Mouse (Mus musculus) liver, embryonic 12.5 days (tissue): Measurements from ENCODE around the gene Wfdc15a. TPM values are rescaled to one million over a fixed set of nuclear protein-coding genes. Genes with fewer than 3 reads are reported as not detected.

Experiments used
- ATAC-seq: fragments of 200-750 bp; cut with Nextera tagmentation; 2 replicates; pipeline ENCODE4 v1.8.0; 2017; ENCODE audit warnings: moderate number of reproducible peaks, mild to moderate bottlenecking, moderate library complexity
- H3K27ac ChIP-seq: fragments of 300-500 bp; sonication (generic); 2 replicates; pipeline ENCODE4 v1.5.1; 2016; ENCODE audit warnings: mild to moderate bottlenecking
- H3K27me3 ChIP-seq: fragments of 300-500 bp; sonication (generic); replicated peaks from 2 replicates; pipeline ENCODE4 v1.6.1; 2016; ENCODE audit warnings: mild to moderate bottlenecking, moderate library complexity
- H3K36me3 ChIP-seq: fragments of 300-500 bp; sonication (generic); 2 replicates; pipeline ENCODE4 v1.6.1; 2016; ENCODE audit warnings: mild to moderate bottlenecking, moderate library complexity
- H3K4me1 ChIP-seq: fragments of 300-500 bp; sonication (generic); 2 replicates; pipeline ENCODE4 v1.6.1; 2016
- H3K4me2 ChIP-seq: fragments of 300-500 bp; sonication (generic); 2 replicates; pipeline ENCODE4 v1.6.1; 2016; ENCODE audit warnings: mild to moderate bottlenecking, moderate library complexity
- H3K4me3 ChIP-seq: fragments of 300-500 bp; sonication (generic); 2 replicates; pipeline ENCODE4 v1.5.1; 2016; ENCODE audit warnings: mild to moderate bottlenecking, moderate library complexity
- H3K9ac ChIP-seq: fragments of 300-500 bp; sonication (generic); 2 replicates; pipeline ENCODE4 v1.6.1; 2016; ENCODE audit warnings: mild to moderate bottlenecking, moderate library complexity
- H3K9me3 ChIP-seq: fragments of 300-500 bp; sonication (generic); replicated peaks from 2 replicates; pipeline ENCODE4 v1.6.1; 2016; ENCODE audit warnings: mild to moderate bottlenecking, moderate library complexity
- WGBS: fragments of 180-500 bp; shearing (Covaris S2); methylation state at CpG from one replicate; pipeline ENCODE4 v1.1.7; 2016; ENCODE audit not compliant: insufficient replicate concordance; 5-methylcytosine and 5-hydroxymethylcytosine counted together
- polyA plus RNA-seq: library from polyadenylated mRNA; unstranded; fragments of >200 nt; fragmentation: Nextera tagmentation; extraction: Ambion mirVana; gene quantifications from 2 replicates; pipeline ENCODE4 v1.2.1, GENCODE M21; 2016

Gene Wfdc15a
- polyA plus RNA-seq, 1 experiment from 2014 or later = not detected

- Histone ChIP-seq H3K27ac (no peak overlapping the region), H3K9ac (no peak overlapping the region), H3K4me2 (no peak overlapping the region), H3K27me3 (no peaks in the 10 kb centered on the region), H3K4me1 (no peaks in the 10 kb centered on the region), H3K4me3 (no peak overlapping the region), H3K36me3 (no peaks in the 10 kb centered on the region), H3K9me3 (0 out of 2 replicates have a peak, but pooled peaks cover 4% of the 10 kb centered on the region)
- WGBS = 58% methylated on average over 5 of the region's 5 CpGs
- no peak for ATAC-seq
Observed at GRCm38 (mm10) chr2:164194959-164195630, 4.8 kb downstream of the Wfdc15a start.

- no peak overlapping the region for H3K9ac ChIP-seq
- H3K4me3 ChIP-seq = no peak overlapping the region
- no peak for ATAC-seq
- H3K27me3 ChIP-seq = no peaks in the 10 kb centered on the region; the same call in 1 of the 2 replicates
- no peak overlapping the region for H3K4me2 ChIP-seq
- no peak overlapping the region for H3K27ac ChIP-seq
- H3K4me1 ChIP-seq = no peaks in the 10 kb centered on the region
- H3K9me3 ChIP-seq = no peaks in the 10 kb centered on the region
- no peaks in the 10 kb centered on the region for H3K36me3 ChIP-seq
Observed at GRCm38 (mm10) chr2:164192279-164192678, 7.7 kb downstream of the Wfdc15a start.

- H3K4me1 ChIP-seq = no peaks in the 10 kb centered on the region
- no peak within 1 kb of the TSS for H3K9ac ChIP-seq
- ATAC-seq = no peak
- peaks cover under 1% of the 10 kb centered on the region; the same call in 1 of the 2 replicates for H3K27me3 ChIP-seq
- H3K27ac ChIP-seq = no peak within 1 kb of the TSS
- no peak within 1 kb of the TSS for H3K4me3 ChIP-seq
- no peaks in the 10 kb centered on the region for H3K9me3 ChIP-seq
- no peak within 1 kb of the TSS for H3K4me2 ChIP-seq
- WGBS = 67% methylated on average over 6 of the region's 6 CpGs
- H3K36me3 ChIP-seq = no peaks in the 10 kb centered on the region
Observed at GRCm38 (mm10) chr2:164190576-164190975, 9.4 kb downstream of the Wfdc15a start, which contains the start of gene Wfdc12. Gene Wfdc12 (minus strand): TSS chr2:164190608.

GRCm38 (mm10) chr2:164188722-164189121 is 11.2 kb downstream of the Wfdc15a start:
- no peak for ATAC-seq
- H3K27me3 ChIP-seq = peaks cover 7% of the 10 kb centered on the region; the same call in 1 of the 2 replicates
- H3K36me3 ChIP-seq = no peaks in the 10 kb centered on the region
- H3K9me3 ChIP-seq = no peaks in the 10 kb centered on the region
- 22% methylated on average over 5 of the region's 5 CpGs for WGBS
- H3K27ac ChIP-seq = no peak overlapping the region
- no peaks in the 10 kb centered on the region for H3K4me1 ChIP-seq
- no peak overlapping the region for H3K4me2 ChIP-seq
- no peak overlapping the region for H3K4me3 ChIP-seq
- no peak overlapping the region for H3K9ac ChIP-seq

GRCm38 (mm10) chr2:164184145-164184719 is 15.7 kb downstream of the Wfdc15a start:
- H3K9ac ChIP-seq = no peak overlapping the region
- no peaks in the 10 kb centered on the region for H3K4me1 ChIP-seq
- ATAC-seq = no peak
- 29% methylated on average over 9 of the region's 9 CpGs for WGBS
- no peak overlapping the region for H3K4me3 ChIP-seq
- H3K27me3 ChIP-seq = peaks cover 26% of the 10 kb centered on the region; the same call in 1 of the 2 replicates
- no peak overlapping the region for H3K4me2 ChIP-seq
- no peak overlapping the region for H3K27ac ChIP-seq
- H3K36me3 ChIP-seq = no peaks in the 10 kb centered on the region
- H3K9me3 ChIP-seq = no peaks in the 10 kb centered on the region

- H3K27ac ChIP-seq = no peak overlapping the region
- no peak overlapping the region for H3K4me2 ChIP-seq
- no peak overlapping the region for H3K9ac ChIP-seq
- H3K36me3 ChIP-seq = no peaks in the 10 kb centered on the region
- H3K4me3 ChIP-seq = no peak overlapping the region
- peaks cover 29% of the 10 kb centered on the region; the same call in 1 of the 2 replicates for H3K27me3 ChIP-seq
- 68% methylated on average over 9 of the region's 9 CpGs for WGBS
- no peak for ATAC-seq
- no peaks in the 10 kb centered on the region for H3K9me3 ChIP-seq
- no peaks in the 10 kb centered on the region for H3K4me1 ChIP-seq
Observed at GRCm38 (mm10) chr2:164183340-164183739, 16.6 kb downstream of the Wfdc15a start.

GRCm38 (mm10) chr2:164182692-164183255 is 17.2 kb downstream of the Wfdc15a start, which contains the start of gene Wfdc5:
Gene Wfdc5 (minus strand): TSS chr2:164182742.
- no peaks in the 10 kb centered on the region for H3K36me3 ChIP-seq
- no peak within 1 kb of the TSS for H3K27ac ChIP-seq
- H3K4me1 ChIP-seq = no peaks in the 10 kb centered on the region
- no peak for ATAC-seq
- no peak within 1 kb of the TSS for H3K4me2 ChIP-seq
- H3K9me3 ChIP-seq = no peaks in the 10 kb centered on the region
- WGBS = 56% methylated on average over 7 of the region's 7 CpGs
- peaks cover 31% of the 10 kb centered on the region; the same call in 1 of the 2 replicates for H3K27me3 ChIP-seq
- no peak within 1 kb of the TSS for H3K4me3 ChIP-seq
- H3K9ac ChIP-seq = no peak within 1 kb of the TSS

- Histone ChIP-seq H3K4me3 (no peak overlapping the region), H3K27me3 (peaks cover 31% of the 10 kb centered on the region; the same call in 1 of the 2 replicates), H3K4me2 (no peak overlapping the region), H3K9ac (no peak overlapping the region), H3K4me1 (no peaks in the 10 kb centered on the region), H3K27ac (no peak overlapping the region), H3K36me3 (no peaks in the 10 kb centered on the region), H3K9me3 (no peaks in the 10 kb centered on the region)
- WGBS = 69% methylated on average over 4 of the region's 4 CpGs
- no peak for ATAC-seq
Observed at GRCm38 (mm10) chr2:164180770-164181169, 19.2 kb downstream of the Wfdc15a start.

GRCm38 (mm10) chr2:164180124-164180523 is 19.8 kb downstream of the Wfdc15a start:
- no peak overlapping the region for H3K9ac ChIP-seq
- H3K4me1 ChIP-seq = no peaks in the 10 kb centered on the region
- no peak overlapping the region for H3K4me2 ChIP-seq
- no peak overlapping the region for H3K4me3 ChIP-seq
- H3K36me3 ChIP-seq = no peaks in the 10 kb centered on the region
- WGBS = 38% methylated on average over 3 of the region's 3 CpGs
- H3K27ac ChIP-seq = no peak overlapping the region
- H3K27me3 ChIP-seq = peaks cover 28% of the 10 kb centered on the region; the same call in 1 of the 2 replicates
- H3K9me3 ChIP-seq = no peaks in the 10 kb centered on the region
- no peak for ATAC-seq

GRCm38 (mm10) chr2:164177831-164178230 is 22.1 kb downstream of the Wfdc15a start:
- 69% methylated on average over 5 of the region's 5 CpGs for WGBS
- no peaks in the 10 kb centered on the region for H3K9me3 ChIP-seq
- peaks cover 36% of the 10 kb centered on the region for H3K27me3 ChIP-seq

GRCm38 (mm10) chr2:164175850-164176249 is 24.1 kb downstream of the Wfdc15a start:
- H3K4me1 ChIP-seq = peaks cover 5% of the 10 kb centered on the region; the same call in 1 of the 2 replicates
- no peak overlapping the region for H3K27ac ChIP-seq
- H3K9me3 ChIP-seq = no peaks in the 10 kb centered on the region
- no peak overlapping the region for H3K4me2 ChIP-seq
- H3K36me3 ChIP-seq = no peaks in the 10 kb centered on the region
- peaks cover 41% of the 10 kb centered on the region for H3K27me3 ChIP-seq
- no peak for ATAC-seq
- no peak overlapping the region for H3K9ac ChIP-seq
- 64% methylated on average over 3 of the region's 3 CpGs for WGBS
- no peak overlapping the region for H3K4me3 ChIP-seq

More at GRCm38 (mm10) chr2:164177831-164178230, 22.1 kb downstream of the Wfdc15a start:
- no peak overlapping the region for H3K4me3 ChIP-seq
- no peak for ATAC-seq
- H3K4me1 ChIP-seq = no peaks in the 10 kb centered on the region
- no peaks in the 10 kb centered on the region for H3K36me3 ChIP-seq
- H3K4me2 ChIP-seq = no peak overlapping the region
- no peak overlapping the region for H3K27ac ChIP-seq
- H3K9ac ChIP-seq = no peak overlapping the region
